Mouse (Mus musculus) yolk sac, embryonic 10.5 days (tissue): ENCODE data around the gene Myo16.

Source experiments
- DNase-seq: peaks from one replicate; pipeline ENCODE4 v3.0.0-alpha.2; 2017; ENCODE audit warnings: low spot score

The Myo16 gene

DNA sequence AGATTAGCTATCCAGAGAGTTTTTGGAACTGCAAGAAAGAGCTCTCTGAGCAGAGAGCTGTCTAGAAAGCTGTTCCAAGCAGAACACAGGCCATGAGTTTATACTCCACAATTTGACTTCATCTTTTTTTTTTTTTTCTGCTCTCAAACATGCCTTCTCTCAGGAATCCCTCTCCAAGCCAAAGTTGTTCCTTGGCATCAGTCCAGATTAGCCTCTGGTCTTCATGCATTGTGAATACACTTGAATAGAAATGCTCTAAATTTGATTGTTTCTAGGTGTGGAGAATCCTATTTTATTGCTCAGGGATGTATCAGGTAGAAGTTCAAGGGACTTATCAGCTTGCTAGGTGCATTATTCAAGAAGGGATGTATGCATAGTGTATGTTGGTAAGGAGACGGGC, 151.0 kb downstream of the Myo16 start:
- no peak for DNase-seq

DNA sequence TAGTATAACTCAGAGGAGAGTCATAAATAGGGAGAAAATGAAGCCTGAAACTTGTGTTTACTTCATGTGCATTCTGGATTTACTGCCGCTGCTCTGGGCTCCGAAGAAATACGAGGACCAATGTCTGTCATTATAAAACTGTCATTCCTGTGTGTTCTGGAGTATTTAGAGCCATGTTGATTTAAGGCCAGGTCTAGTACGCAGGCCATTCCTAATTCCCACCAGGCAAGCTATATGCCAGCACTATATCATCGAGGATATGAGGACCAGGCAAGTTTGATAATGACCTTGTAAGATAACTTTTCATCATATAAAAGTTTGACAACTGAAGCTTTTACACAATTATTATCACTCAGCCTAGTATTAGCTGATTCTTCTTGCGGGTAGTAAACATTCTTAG, 153.6 kb downstream of the Myo16 start:
- DNase-seq: no peak

DNA sequence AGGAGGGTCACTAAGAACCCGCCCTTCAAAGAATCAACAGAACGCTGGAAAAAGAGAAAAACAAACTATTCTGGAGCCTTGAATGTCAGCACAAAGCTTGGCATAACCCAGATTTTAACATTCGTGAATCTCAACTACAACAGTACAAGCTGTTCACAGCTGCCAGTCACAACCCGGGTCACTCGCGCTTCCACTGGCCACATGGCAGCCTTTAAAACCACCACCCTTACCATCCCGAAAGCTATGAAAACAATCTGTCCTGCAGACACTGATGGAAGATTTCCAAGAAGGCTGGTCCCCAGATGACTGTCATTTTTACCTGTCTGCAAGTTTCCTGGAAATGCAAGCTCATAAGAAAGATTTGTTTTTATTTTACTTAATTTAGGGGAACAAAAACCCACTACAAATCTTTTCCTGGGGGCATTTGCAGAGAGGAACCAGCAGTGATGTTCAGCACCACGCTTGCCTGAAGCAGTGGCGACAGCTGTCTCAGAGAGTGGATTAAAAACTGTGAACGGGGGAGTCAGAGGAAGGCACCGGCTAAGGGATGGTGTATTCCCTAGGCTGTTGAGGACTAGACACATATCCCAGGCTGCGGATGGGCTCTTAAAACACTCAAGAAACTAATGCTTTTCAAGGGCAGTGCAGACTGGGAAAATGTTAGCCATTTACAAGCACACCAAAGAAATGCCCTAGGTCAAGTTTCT, 154.2 kb downstream of the Myo16 start:
- no peak for DNase-seq

DNA sequence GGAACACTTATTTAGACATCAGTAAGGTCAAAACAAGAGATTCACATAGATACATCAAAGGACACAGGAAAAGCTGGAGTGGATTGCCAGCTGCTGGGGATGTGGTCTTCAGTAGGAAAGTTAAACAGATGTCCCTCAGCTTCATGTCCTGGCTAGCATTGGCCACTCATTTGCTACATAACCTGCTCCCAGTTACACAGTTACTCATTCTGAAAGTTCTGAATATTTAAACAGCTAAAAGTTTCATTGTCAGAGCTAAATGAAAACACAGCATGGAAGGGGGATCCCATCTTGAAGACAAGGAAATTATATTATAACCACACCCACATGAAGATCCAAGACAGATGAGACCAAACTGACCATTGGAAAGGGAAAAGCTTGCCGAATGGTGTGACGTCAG, 156.8 kb downstream of the Myo16 start:
- DNase-seq: no peak

DNA sequence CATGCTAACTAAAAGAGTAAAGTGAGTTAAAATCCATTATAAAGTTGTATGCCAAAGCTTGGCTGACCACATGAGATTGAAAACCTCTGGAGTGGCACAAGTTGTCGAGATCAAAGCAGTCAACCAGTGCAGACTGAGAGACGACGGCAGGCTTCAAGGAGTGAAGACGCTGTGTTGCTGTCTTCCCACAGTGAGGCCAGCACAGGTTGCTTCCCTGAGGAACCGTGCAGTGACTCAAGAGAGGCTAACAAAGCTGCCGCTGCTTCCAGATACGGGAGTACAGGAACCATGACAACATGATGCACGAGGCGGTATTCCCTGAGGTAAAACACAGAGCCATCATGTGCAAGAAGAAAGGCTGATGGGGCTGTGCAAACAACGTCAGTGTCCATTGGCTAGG, 158.6 kb downstream of the Myo16 start:
- no peak for DNase-seq

DNA sequence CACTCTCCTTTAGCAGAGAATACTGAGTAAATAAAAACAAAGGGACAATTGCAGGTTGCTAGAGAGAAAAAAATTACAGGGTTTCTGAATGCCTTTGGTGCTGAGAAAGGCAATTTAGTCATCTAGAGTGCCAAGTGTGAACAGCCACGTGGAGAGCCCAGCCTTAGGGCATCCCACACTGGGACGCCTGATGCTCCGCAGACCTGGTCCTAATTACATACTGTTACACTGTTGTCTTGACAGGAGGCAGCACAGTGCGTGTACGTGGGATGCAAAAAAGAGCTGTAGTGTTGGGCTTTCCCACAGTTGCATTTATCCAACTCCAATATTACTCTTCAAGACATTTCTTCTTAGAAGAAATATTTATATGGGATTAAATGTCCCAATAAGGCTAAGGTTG, 162.5 kb downstream of the Myo16 start:
- DNase-seq: no peak

DNA sequence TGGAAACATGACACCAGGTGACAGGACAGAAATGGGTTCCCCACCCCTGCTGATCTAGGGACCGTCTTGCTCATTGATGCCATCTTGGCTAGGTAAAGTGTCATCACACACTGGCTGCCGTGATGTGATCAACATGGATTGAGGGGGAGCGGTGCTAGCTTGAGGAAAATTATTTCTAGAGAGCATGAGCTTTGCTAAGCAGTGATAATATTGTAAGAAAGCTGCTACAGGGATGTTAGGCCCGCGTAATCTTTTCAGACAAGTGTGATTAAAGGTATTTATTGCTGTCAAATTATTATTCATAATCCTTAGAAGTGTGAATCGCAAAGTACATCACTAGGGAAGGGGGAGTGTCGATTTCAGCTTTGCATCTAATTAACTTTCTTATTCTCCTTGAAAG, 164.4 kb downstream of the Myo16 start:
- no peak for DNase-seq

DNA sequence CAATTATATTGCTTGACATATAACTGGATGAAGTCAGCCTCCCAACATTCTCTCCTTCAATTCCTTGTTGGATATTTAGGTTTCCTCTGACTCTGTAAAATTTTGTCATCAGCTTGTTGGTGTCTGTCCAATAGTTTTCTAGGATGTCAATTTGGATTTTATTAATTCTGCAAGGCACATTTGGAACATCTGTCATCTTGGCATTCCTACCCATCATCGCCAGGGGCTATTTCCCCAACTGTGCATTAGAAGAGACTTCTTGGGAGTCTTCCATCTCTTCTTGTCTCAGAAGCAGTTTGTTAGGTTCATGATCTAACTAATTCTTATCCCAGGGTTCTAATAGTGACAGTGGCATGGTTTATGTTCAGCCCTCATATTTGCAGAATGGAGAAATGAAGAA, 196.7 kb downstream of the Myo16 start:
- DNase-seq: no peak

DNA sequence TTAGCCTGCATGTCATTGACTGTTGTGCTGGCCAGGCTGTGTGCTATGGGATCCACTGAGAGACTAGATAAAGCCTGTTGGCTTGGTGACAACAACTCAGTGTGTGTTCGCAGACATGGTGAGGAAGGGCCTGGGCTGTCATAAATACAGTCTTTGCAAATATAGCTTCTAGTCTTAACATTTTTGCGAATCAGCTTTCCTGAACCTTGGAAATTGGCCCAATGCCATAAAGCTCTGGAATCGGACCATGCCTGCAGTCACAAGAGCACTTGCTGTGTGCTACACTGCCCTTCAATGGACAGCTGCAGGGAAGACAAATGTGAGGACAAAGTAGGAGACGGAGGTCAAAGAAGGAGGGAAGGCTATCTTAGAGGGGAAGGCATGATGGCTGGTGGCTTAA, 205.0 kb downstream of the Myo16 start:
- DNase-seq: no peak

DNA sequence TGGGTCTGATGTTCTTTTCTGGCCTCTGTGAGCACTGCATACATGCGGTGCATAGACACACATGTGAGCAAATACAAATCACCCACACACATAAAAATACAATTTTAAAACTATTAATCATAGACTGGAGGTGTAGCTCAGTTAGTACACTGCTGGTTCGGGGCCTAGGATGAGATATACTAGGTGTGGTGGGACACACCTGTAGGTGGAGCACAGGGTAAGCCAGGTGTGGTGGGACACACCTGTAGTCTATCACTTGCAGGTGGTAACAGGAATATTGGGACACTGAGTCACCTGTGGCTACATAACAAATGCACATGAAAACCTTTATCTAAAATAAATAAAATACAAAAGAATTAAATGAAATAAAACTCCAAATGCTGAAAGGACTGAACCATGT, 209.2 kb downstream of the Myo16 start:
- DNase-seq: no peak

DNA sequence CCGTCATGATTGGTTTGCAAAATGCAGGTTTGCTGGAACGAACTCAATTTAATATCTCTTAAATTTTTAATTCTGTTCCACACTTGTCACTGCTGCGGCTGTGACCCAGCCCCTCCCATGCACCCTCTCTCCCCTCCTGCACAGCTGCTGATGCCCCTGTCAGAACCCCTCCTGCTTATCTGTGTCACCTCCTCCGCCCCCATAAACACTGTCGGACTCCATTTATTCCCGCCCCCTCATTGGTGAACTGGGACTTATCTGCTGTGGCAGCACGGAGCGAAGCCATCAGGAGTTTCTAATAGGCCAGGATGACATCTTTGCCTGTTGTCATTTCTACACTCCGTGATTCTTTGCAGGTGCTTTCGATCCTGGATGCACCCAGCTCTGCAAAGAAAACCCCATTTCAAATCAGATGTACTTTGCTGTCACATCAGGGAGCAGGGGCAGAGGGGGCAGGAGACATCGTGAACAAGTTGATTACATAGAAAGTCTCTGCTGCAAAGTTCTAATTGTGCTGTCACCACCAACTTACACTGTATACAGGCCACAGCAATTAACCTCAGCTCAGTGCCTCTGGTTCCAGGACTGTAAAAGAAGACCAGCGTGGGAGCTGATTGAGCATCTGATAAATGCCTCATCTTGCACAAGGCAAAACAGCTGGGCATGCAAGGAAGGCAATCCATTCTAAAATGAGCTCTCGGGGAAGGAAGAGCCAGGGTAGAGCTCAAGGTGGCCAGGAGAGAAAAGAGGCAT, 210.1 kb downstream of the Myo16 start:
- no peak for DNase-seq

DNA sequence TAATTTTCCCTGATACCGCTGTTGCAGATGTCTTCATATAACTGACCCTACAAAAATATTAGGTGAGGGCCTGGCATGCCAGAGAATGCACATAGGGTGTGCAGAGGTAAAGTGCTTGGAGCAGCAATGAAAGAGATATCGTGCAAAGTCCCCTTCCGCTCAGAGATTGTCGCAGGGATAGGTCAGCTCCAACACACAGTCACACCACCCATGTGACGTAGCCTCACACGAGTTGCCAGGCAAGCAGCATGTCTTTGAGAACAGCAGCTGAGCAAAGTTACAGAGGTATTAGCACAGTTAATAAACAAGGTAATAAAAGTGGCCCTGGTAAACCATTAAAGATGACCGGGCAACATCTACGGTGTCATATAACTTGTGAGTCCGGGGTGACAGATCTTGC, 212.4 kb downstream of the Myo16 start:
- DNase-seq: no peak

DNA sequence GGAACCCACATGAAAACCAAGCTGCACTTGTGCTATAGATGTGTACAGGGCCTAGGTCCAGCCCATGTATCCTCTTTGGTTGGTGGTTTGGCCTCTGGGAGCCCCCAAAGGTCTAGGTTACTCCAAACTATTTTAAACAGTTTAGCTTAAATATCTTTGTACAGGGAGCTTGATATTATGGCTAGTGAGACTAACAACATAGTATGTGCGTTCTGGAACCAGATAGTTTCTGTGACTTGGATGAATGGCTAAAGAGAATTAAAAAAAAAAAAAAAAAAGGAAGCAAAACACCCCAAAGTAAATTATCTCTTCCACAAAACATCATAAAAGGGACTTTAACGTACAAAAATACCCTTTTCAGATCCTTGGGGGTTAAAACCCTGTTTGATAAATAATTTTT, 218.9 kb downstream of the Myo16 start:
- no peak for DNase-seq

DNA sequence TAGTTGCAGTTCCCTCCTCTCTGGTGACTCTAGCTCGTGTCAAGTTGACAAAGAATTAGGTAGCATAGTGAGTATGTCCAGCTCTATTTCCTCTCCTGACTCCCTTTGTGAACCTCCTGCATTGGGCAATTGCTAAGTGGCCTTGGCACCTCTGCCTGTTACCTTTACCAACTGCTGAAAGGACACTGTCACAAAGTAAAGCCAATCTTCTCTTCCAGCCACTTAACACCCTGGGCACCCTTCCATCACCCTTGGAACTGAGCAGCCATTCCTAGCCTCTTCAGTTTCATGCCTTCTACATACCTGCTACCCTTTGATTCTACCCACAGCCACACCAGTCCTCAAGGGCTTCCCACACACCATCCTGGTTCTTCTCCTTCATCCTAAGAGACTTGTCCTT, 233.4 kb downstream of the Myo16 start:
- no peak for DNase-seq

DNA sequence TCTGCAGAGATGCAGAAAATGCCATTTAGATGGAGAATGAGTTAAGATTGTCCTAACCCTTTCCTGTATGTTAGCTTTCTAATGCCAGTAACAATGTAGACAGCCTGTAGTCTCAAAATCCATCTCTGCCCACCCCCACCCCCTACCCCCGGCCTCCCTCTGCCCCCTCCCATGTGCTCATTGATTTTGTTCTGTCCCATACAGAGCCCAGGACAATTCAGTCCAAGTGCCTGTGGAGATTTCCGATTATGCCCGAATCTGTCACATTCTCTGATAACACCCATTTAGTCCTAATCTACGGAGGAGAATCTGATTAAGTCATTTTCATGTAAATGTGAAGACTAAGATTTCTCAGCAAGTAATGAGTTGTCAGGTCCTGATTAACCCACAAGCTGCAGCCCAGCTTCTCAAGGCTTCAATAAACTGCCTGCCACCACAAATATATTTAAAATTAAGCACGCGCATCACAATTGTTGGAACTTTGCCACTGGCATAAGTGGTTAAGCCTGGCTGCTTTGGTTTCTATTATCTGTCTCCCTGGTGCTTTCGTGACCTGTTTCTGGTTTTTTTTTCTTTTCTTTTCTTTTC, 237.5 kb downstream of the Myo16 start:
- no peak for DNase-seq

DNA sequence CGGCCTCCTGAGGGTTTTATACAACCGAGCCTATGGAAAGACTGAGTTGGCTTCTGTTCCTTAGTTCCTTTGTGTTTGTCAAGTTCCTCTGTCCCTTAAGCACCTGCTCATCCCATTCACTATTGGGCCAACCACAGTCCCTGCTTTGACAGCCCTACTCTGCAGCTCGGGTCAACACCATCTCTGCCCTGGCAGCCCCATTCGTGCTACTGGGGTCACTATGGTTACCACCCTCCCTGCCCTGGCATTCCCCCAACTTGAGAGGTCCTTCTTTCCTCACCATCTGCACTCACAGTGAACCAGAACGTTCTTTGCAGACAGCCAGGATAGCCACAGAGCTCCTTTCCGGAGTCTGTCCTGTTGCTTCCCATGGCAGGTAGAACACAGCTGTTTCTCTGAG, 238.2 kb downstream of the Myo16 start:
- no peak for DNase-seq

DNA sequence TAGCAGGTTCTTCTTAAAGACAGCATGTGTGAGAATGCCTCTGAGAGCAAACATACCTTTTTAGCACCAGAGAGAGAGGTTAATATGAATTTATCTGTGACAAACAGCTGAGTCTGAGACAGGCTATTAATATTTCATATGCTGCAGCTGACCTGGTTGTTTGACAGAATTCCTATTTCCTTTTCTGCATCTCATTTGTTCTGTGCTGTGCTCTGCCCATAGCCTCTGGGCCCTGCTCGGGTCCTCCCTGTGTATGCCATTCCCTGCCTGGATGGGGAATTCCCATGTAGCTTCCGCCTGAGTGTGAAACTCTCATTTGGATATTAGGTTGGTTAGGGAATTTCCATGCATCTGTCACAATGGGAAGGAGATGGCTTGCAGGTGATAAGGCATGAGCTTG, 240.8 kb downstream of the Myo16 start:
- DNase-seq: no peak

DNA sequence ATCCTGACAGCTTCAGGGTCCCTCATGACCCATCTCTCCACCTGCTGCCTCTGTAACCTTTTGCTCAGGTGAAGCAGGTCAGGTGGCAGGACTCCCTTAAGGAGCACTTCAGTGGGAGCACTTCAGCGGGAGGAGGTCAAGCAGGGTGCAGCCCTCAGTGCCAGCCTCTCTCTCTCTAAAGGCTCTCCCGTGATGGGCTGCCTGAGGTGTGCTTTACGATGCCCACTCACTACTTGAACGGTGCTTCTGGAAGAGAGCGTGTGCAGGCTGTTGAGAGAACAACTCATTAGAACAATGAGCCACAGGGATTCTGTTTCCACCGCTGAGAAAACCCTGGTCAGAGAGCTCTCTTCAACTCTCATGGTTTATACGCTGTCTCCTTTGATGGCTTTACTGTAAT, 241.4 kb downstream of the Myo16 start:
- DNase-seq: no peak

DNA sequence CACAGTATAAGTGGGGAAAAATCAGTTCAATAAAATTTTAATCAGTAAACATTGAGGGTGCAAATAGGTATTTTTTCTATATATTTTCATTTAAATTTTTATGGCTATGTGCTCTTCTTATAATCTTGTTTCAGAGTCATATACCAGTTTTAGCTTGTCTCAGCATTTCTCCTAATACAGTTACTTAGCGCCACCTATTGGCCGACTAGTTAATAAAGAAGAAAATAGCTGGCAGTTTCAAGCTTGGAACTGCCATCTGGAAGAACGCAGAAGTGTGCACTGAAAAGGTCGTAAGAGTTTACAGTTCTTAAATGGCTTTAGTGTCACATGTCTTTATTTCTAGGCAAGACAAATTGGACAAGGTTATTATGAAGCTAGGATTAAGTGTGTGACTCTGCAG, 248.9 kb downstream of the Myo16 start:
- peak; percentile 17 for DNase-seq

DNA sequence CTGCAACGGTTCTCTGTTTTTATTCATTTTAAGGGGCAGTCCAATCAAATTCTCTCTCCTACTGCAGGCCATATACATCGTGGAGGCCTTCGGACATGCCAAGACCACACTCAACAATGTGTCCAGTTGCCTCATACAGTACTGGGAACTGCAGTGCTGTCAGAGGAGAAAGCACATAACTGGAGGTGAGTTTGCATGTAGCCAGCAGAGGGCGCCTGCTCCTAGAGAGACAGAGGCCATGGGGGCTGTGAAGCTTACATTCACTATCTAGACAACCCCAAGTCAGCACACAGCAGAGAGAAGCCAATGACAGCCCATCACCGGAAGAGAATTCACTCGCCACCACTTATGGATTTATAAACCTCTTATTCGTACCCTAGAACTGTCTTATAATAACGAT, 251.8 kb downstream of the Myo16 start:
- DNase-seq: peak; percentile 7

DNA sequence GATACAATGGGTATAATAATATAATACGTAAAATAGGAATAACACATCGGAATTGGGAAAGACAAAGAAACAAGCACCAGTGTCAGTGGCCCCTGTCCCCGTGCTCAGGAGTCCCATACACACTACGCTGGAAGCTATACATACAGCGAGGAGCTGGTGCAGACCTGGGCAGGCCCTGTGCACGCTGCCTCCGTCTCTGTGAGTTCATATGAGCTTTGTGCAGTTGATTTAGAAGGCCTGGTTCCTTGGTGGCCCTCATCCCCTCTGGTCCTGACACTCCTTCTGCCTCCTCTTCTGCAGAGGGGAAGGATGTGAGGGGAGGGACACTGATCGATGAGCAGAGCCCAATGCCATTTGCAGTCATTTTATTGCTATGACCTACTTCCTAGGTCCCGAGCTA, 255.3 kb downstream of the Myo16 start:
- DNase-seq: no peak

DNA sequence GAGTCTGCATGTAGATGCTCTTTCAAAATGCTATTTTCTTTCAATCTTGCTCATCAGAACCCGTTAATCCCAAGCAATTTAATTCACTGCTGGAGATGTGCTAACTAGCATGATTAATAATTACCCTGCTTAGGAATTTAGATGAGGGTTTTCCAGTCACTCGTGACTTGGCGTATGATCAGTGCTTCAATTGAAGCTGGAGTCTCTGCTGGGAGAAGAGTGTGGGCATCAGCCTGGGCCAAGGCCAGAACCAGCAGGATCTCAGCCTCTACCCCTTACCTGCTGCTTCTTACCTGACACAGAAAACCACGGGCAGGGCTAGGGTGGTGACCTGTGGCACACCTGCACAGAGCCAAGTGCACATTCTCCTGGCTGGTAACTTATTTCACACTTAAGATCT, 257.8 kb downstream of the Myo16 start:
- DNase-seq: no peak

DNA sequence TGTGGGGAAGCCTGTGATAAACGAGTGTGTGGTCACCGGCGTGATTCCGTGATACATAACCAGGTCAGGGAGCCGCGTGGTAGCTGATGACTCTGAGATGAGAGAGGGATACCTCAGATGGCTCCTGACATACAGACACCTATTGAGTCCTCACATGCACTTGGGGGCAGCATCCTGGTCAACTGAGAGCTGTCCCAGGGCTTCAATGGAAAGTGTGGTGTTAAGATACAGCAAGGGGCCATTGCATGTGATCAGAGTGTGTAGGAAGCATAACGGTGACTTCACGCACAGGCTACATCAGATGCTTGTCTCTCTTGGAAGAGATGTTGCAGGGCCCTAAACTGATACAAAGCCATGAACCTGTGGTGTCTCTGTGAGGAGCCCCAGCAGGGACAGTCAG, 260.2 kb downstream of the Myo16 start:
- DNase-seq: no peak
